Mouse (Mus musculus): Measurements from ENCODE around the gene Sox10. TPM values are rescaled to one million over a fixed set of nuclear protein-coding genes. Genes with fewer than 3 reads are reported as not detected.
A peak's percentile ranks its signal among the peaks of the same experiment; 100 is the strongest.

The Sox10 gene
- total and polyA plus RNA-seq, 2 experiments from 2014 or later = 14.2 to 40.3 TPM

DNA sequence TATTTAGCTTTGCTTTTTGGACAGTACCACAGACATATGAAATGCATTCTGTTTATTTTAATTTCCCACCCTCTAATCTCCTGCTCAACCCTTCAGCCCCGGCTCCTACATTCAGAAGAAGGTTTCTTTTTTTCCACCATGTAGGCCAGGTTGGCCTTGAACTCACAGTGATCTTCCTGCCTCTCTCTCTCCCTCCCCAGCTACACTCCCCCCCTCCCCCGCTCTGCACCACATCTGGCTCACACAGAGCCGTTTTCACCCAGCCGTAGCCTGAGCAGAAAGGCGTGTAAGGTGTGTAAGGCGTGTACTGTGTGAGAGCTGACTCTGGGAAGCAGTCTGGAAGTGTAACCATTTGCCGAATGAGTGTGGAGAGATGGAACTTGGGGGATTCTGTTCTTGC, 35.7 kb downstream of the Sox10 start:
- H3K4me2 ChIP-seq (ENCODE audit: low read depth, low read length) = no peak overlapping the region
- no peak overlapping the region for H3K9ac ChIP-seq (replicated peaks; ENCODE audit: low read length)
- no peak for TF ChIP-seq CTCF (IDR thresholded peaks at IDR 0.05; ENCODE audit: low read depth)
- no peaks in the 10 kb centered on the region for H3K9me3 ChIP-seq (ENCODE audit: low read length)
- peaks cover 58% of the 10 kb centered on the region for H3K36me3 ChIP-seq (ENCODE audit: insufficient read depth, low read length)
- no peak for ATAC-seq
- no peak overlapping the region for H3K27ac ChIP-seq
- no peaks in the 10 kb centered on the region for H3K4me1 ChIP-seq (ENCODE audit: insufficient read depth, low read length)
- no peaks in the 10 kb centered on the region for H3K27me3 ChIP-seq (ENCODE audit: insufficient read depth, low read length)
- no peak overlapping the region for H3K4me3 ChIP-seq (ENCODE audit: low read length)
- WGBS = 86% methylated on average over 7 of the region's 7 CpGs
- DNase-seq (ENCODE audit: low spot score) = no peak

- ATAC-seq (no peak), DNase-seq (ENCODE audit: low spot score) (no peak)
- H3K4me1 ChIP-seq (ENCODE audit: insufficient read depth, low read length) = no peaks in the 10 kb centered on the region
- H3K4me2 ChIP-seq (ENCODE audit: low read depth, low read length) = no peak overlapping the region
- peaks cover 48% of the 10 kb centered on the region for H3K36me3 ChIP-seq (ENCODE audit: insufficient read depth, low read length)
- H3K27ac ChIP-seq = no peak overlapping the region
- no peak overlapping the region for H3K4me3 ChIP-seq (ENCODE audit: low read length)
- no peak overlapping the region for H3K9ac ChIP-seq (replicated peaks; ENCODE audit: low read length)
- H3K9me3 ChIP-seq (ENCODE audit: low read length) = no peaks in the 10 kb centered on the region
- TF ChIP-seq CTCF (IDR thresholded peaks at IDR 0.05; ENCODE audit: low read depth) = peak; percentile 64
- 96% methylated on average over 5 of the region's 5 CpGs for WGBS
- H3K27me3 ChIP-seq (ENCODE audit: insufficient read depth, low read length) = no peaks in the 10 kb centered on the region
Measured at GRCm38 (mm10) chr15:79128208-79128607, 36.8 kb downstream of the Sox10 start.

DNA sequence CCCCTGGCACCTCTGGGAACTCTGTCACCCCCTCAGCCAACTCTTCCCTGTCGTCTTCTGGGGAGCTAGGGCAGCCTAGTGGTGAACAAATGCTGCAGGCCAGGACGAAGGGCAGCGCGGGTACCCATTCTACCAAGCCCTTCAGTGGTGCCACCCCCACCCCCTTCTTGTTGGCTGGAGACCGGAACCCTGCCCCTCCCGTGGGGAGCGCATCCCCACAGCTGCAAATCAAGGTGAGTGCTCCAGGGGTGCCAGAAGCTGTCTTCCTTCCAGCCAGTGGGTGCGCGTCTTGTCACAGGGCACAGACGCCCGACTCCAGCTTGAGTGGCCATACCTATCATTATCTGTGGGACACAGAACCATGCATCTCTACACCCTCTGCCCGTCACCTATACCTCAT, 37.9 kb downstream of the Sox10 start:
- DNase-seq (ENCODE audit: low spot score) (no peak), ATAC-seq (no peak)
- WGBS = 93% methylated on average over 12 of the region's 12 CpGs
- Histone ChIP-seq H3K4me1 (ENCODE audit: insufficient read depth, low read length) (no peaks in the 10 kb centered on the region), H3K9me3 (ENCODE audit: low read length) (no peaks in the 10 kb centered on the region), H3K27me3 (ENCODE audit: insufficient read depth, low read length) (no peaks in the 10 kb centered on the region), H3K27ac (no peak overlapping the region), H3K4me3 (ENCODE audit: low read length) (no peak overlapping the region), H3K9ac (replicated peaks; ENCODE audit: low read length) (no peak overlapping the region), H3K4me2 (ENCODE audit: low read depth, low read length) (no peak overlapping the region), H3K36me3 (ENCODE audit: insufficient read depth, low read length) (peaks cover 48% of the 10 kb centered on the region)
- TF ChIP-seq CTCF (IDR thresholded peaks at IDR 0.05; ENCODE audit: low read depth) = no peak

GRCm38 (mm10) chr15:79126217-79126932, 38.7 kb downstream of the Sox10 start:
- Histone ChIP-seq H3K4me3 (ENCODE audit: low read length) (no peak overlapping the region), H3K27me3 (ENCODE audit: insufficient read depth, low read length) (no peaks in the 10 kb centered on the region), H3K27ac (no peak overlapping the region), H3K9me3 (ENCODE audit: low read length) (no peaks in the 10 kb centered on the region), H3K4me2 (ENCODE audit: low read depth, low read length) (no peak overlapping the region), H3K9ac (replicated peaks; ENCODE audit: low read length) (no peak overlapping the region), H3K36me3 (ENCODE audit: insufficient read depth, low read length) (peaks cover 47% of the 10 kb centered on the region), H3K4me1 (ENCODE audit: insufficient read depth, low read length) (no peaks in the 10 kb centered on the region)
- 83% methylated on average over 13 of the region's 13 CpGs for WGBS
- no peak for ATAC-seq
- peak; percentile 78 for TF ChIP-seq CTCF (IDR thresholded peaks at IDR 0.05; ENCODE audit: low read depth)
- DNase-seq (ENCODE audit: low spot score) = peak; percentile 46

- DNase-seq (ENCODE audit: low spot score) = no peak
- H3K27me3 ChIP-seq (ENCODE audit: insufficient read depth, low read length) = no peaks in the 10 kb centered on the region
- TF ChIP-seq CTCF (IDR thresholded peaks at IDR 0.05; ENCODE audit: low read depth) = no peak
- no peak overlapping the region for H3K27ac ChIP-seq
- H3K36me3 ChIP-seq (ENCODE audit: insufficient read depth, low read length) = peaks cover 48% of the 10 kb centered on the region
- no peak overlapping the region for H3K4me2 ChIP-seq (ENCODE audit: low read depth, low read length)
- H3K9me3 ChIP-seq (ENCODE audit: low read length) = no peaks in the 10 kb centered on the region
- no peaks in the 10 kb centered on the region for H3K4me1 ChIP-seq (ENCODE audit: insufficient read depth, low read length)
- ATAC-seq = no peak
- WGBS = 90% methylated on average over 10 of the region's 10 CpGs
- H3K4me3 ChIP-seq (ENCODE audit: low read length) = no peak overlapping the region
- H3K9ac ChIP-seq (replicated peaks; ENCODE audit: low read length) = no peak overlapping the region
Measured at GRCm38 (mm10) chr15:79124331-79124875, 40.6 kb downstream of the Sox10 start.

GRCm38 (mm10) chr15:79123751-79124150, 41.3 kb downstream of the Sox10 start:
- Histone ChIP-seq H3K9ac (replicated peaks; ENCODE audit: low read length) (no peak overlapping the region), H3K4me3 (ENCODE audit: low read length) (no peak overlapping the region), H3K4me2 (ENCODE audit: low read depth, low read length) (no peak overlapping the region), H3K27me3 (ENCODE audit: insufficient read depth, low read length) (no peaks in the 10 kb centered on the region), H3K27ac (no peak overlapping the region), H3K36me3 (ENCODE audit: insufficient read depth, low read length) (peaks cover 48% of the 10 kb centered on the region), H3K9me3 (ENCODE audit: low read length) (no peaks in the 10 kb centered on the region), H3K4me1 (ENCODE audit: insufficient read depth, low read length) (no peaks in the 10 kb centered on the region)
- DNase-seq (ENCODE audit: low spot score) (no peak), ATAC-seq (no peak)
- WGBS = 84% methylated on average over 6 of the region's 6 CpGs
- TF ChIP-seq CTCF (IDR thresholded peaks at IDR 0.05; ENCODE audit: low read depth) = no peak

DNA sequence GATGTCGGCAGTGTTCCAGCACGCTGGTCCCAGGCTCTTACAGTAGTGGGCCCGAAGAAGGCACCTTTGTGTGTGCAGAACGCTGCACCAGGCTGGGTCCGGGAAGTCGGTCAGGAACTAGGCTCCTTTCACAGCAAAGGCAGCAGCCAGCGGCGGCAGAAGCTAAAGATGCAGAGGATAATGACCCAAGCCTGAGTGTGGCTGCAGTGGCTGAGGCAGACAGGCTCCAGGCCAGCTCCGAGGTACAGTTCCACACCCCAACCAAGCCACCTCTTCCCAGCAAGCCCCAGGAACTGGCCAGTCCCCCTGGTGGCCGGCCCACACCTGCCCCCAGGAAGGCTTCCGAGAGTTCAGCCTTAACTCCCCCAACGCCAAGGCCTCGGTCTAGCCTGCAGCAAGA, 42.5 kb downstream of the Sox10 start:
- no peak overlapping the region for H3K9ac ChIP-seq (replicated peaks; ENCODE audit: low read length)
- peaks cover 41% of the 10 kb centered on the region for H3K36me3 ChIP-seq (ENCODE audit: insufficient read depth, low read length)
- no peaks in the 10 kb centered on the region for H3K4me1 ChIP-seq (ENCODE audit: insufficient read depth, low read length)
- H3K27ac ChIP-seq = no peak overlapping the region
- no peak for TF ChIP-seq CTCF (IDR thresholded peaks at IDR 0.05; ENCODE audit: low read depth)
- no peaks in the 10 kb centered on the region for H3K27me3 ChIP-seq (ENCODE audit: insufficient read depth, low read length)
- H3K4me2 ChIP-seq (ENCODE audit: low read depth, low read length) = no peak overlapping the region
- no peak for ATAC-seq
- WGBS = 79% methylated on average over 13 of the region's 13 CpGs
- no peak for DNase-seq (ENCODE audit: low spot score)
- H3K9me3 ChIP-seq (ENCODE audit: low read length) = no peaks in the 10 kb centered on the region
- no peak overlapping the region for H3K4me3 ChIP-seq (ENCODE audit: low read length)
